Mouse (Mus musculus) MEL (cell line): Measurements from ENCODE around the gene Pi4k2a. TPM values are rescaled to one million over a fixed set of nuclear protein-coding genes. Genes with fewer than 3 reads are reported as not detected.

ENCODE experiments used
- DNase-seq: peaks from one replicate; pipeline ENCODE4 v3.0.0; 2011; ENCODE audit warnings: low read depth, low spot score
- H3K27ac ChIP-seq: 2 replicates; pipeline ENCODE4 v1.5.1; 2012; ENCODE audit warnings: low read depth, mild to moderate bottlenecking, control low read depth, low read length, moderate library complexity; ENCODE audit not compliant: control insufficient read depth
- H3K27me3 ChIP-seq, 2 experiments: fragments of 150-350 bp in 1 of 2; sonication (generic) in 1 of 2; 2 replicates each; pipeline ENCODE4 v1.6.1; 2012; ENCODE audit warnings: low read length in 2 of 2, mild to moderate bottlenecking in 2 of 2, improper control_type of control experiment in 1 of 2, moderate library complexity in 1 of 2; ENCODE audit not compliant: insufficient read depth in 2 of 2, control insufficient read depth in 1 of 2
- H3K36me3 ChIP-seq, 2 experiments: 2 replicates each; pipeline ENCODE4 v1.6.1; 2012 to 2014; ENCODE audit warnings: low read length in 2 of 2, improper control_type of control experiment in 1 of 2, inconsistent platforms in 1 of 2, mild to moderate bottlenecking in 1 of 2; ENCODE audit not compliant: insufficient read depth in 2 of 2, control insufficient read depth in 1 of 2
- H3K4me1 ChIP-seq, 2 experiments: fragments of 150-350 bp in 1 of 2; sonication (generic) in 1 of 2; 2 replicates each; pipeline ENCODE4 v1.6.1; 2012; ENCODE audit warnings: low read length in 2 of 2, improper control_type of control experiment in 1 of 2, mild to moderate bottlenecking in 1 of 2; ENCODE audit not compliant: insufficient read depth in 2 of 2, control insufficient read depth in 1 of 2
- H3K4me3 ChIP-seq, 2 experiments: fragments of 150-350 bp in 1 of 2; sonication (generic) in 1 of 2; 2 replicates each; pipeline ENCODE4 v1.5.1; 2012; ENCODE audit warnings: low read depth in 2 of 2, low read length in 2 of 2, mild to moderate bottlenecking in 2 of 2, moderate library complexity in 2 of 2, control low read depth in 1 of 2, improper control_type of control experiment in 1 of 2; ENCODE audit not compliant: control insufficient read depth in 1 of 2, insufficient read depth in 1 of 2
- H3K79me2 ChIP-seq: 2 replicates; pipeline ENCODE4 v1.6.1; 2012; ENCODE audit warnings: mild to moderate bottlenecking, low read length, moderate library complexity; ENCODE audit not compliant: control insufficient read depth, poor library complexity, insufficient read depth
- H3K9ac ChIP-seq: 2 replicates; pipeline ENCODE4 v1.6.1; 2012; ENCODE audit warnings: low read depth, mild to moderate bottlenecking, control low read depth, low read length, moderate library complexity; ENCODE audit not compliant: control insufficient read depth, poor library complexity, severe bottlenecking
- H3K9me3 ChIP-seq: fragments of 150-350 bp; sonication (generic); replicated peaks from 2 replicates; pipeline ENCODE4 v1.6.1; 2012; ENCODE audit warnings: mild to moderate bottlenecking, low read length, improper control_type of control experiment, moderate library complexity; ENCODE audit not compliant: insufficient read depth
- ELF1 ChIP-seq: IDR thresholded peaks from 2 replicates; pipeline ENCODE4 v1.6.1; 2014; ENCODE audit warnings: low read depth, mild to moderate bottlenecking, inconsistent platforms, low read length, improper control_type of control experiment, moderate library complexity
- ETS1 ChIP-seq: IDR thresholded peaks from 2 replicates; pipeline ENCODE4 v1.6.1; 2012; ENCODE audit warnings: low read depth, mild to moderate bottlenecking, inconsistent platforms, low read length, improper control_type of control experiment, moderate library complexity
- HCFC1 ChIP-seq: IDR thresholded peaks from 2 replicates; pipeline ENCODE4 v1.6.1; 2012; ENCODE audit warnings: low read depth, mild to moderate bottlenecking, inconsistent platforms, low read length, improper control_type of control experiment, moderate library complexity
- JUND ChIP-seq: IDR thresholded peaks from 2 replicates; pipeline ENCODE4 v1.6.1; 2011; ENCODE audit warnings: low read depth, mild to moderate bottlenecking, improper control_type of control experiment, low read length
- MEF2A ChIP-seq: IDR thresholded peaks from 2 replicates; pipeline ENCODE4 v1.6.1; 2014; ENCODE audit warnings: low read depth, mild to moderate bottlenecking, inconsistent platforms, low read length, improper control_type of control experiment; ENCODE audit not compliant: poor library complexity, insufficient replicate concordance, severe bottlenecking; ENCODE audit errors: extremely low read depth
- MXI1 ChIP-seq: IDR thresholded peaks from 2 replicates; pipeline ENCODE4 v1.6.1; 2011; ENCODE audit warnings: mild to moderate bottlenecking, low read depth, low read length, improper control_type of control experiment
- MYB ChIP-seq: IDR thresholded peaks from 2 replicates; pipeline ENCODE4 v1.6.1; 2011; ENCODE audit warnings: mild to moderate bottlenecking, low read depth, low read length, improper control_type of control experiment
- MYC ChIP-seq: IDR thresholded peaks from 2 replicates; pipeline ENCODE4 v1.6.1; 2011; ENCODE audit warnings: low read depth, mild to moderate bottlenecking, low read length, improper control_type of control experiment, moderate library complexity
- NELFE ChIP-seq: IDR thresholded peaks from 2 replicates; pipeline ENCODE4 v1.6.1; 2011; ENCODE audit warnings: low read depth, low read length, improper control_type of control experiment
- NRF1 ChIP-seq: IDR thresholded peaks from 2 replicates; pipeline ENCODE4 v1.6.1; 2014; ENCODE audit warnings: low read depth, mild to moderate bottlenecking, inconsistent platforms, low read length, improper control_type of control experiment, moderate library complexity; ENCODE audit not compliant: poor library complexity, insufficient read depth, severe bottlenecking
- RCOR1 ChIP-seq: IDR thresholded peaks from 2 replicates; pipeline ENCODE4 v1.6.1; 2012; ENCODE audit warnings: low read depth, mild to moderate bottlenecking, inconsistent platforms, low read length, improper control_type of control experiment
- SMC3 ChIP-seq: IDR thresholded peaks from 2 replicates; pipeline ENCODE4 v1.6.1; 2011; ENCODE audit warnings: low read depth, low read length, improper control_type of control experiment
- TBP ChIP-seq: IDR thresholded peaks from 2 replicates; pipeline ENCODE4 v1.8.0; 2011; ENCODE audit warnings: low read depth, low read length, improper control_type of control experiment
- TCF12 ChIP-seq: IDR thresholded peaks from 2 replicates; pipeline ENCODE4 v1.6.1; 2014; ENCODE audit warnings: low read depth, mild to moderate bottlenecking, inconsistent platforms, low read length, improper control_type of control experiment, moderate library complexity
- UBTF ChIP-seq: IDR thresholded peaks from 2 replicates; pipeline ENCODE4 v1.6.1; 2012; ENCODE audit warnings: low read depth, mild to moderate bottlenecking, inconsistent platforms, low read length, improper control_type of control experiment, moderate library complexity, borderline replicate concordance; ENCODE audit not compliant: insufficient read depth
- USF1 ChIP-seq: IDR thresholded peaks from 2 replicates; pipeline ENCODE4 v1.6.1; 2014; ENCODE audit warnings: low read depth, mild to moderate bottlenecking, inconsistent platforms, low read length, improper control_type of control experiment, moderate library complexity
- USF2 ChIP-seq, 2 experiments: IDR thresholded peaks; 2 replicates each; pipeline ENCODE4 v1.6.1; 2011 to 2012; ENCODE audit warnings: improper control_type of control experiment in 2 of 2, low read length in 2 of 2, borderline replicate concordance in 1 of 2, inconsistent platforms in 1 of 2, low read depth in 1 of 2, mild to moderate bottlenecking in 1 of 2; ENCODE audit not compliant: insufficient read depth in 1 of 2
- ZC3H11A ChIP-seq: IDR thresholded peaks from 2 replicates; pipeline ENCODE4 v1.6.1; 2012; ENCODE audit warnings: low read depth, mild to moderate bottlenecking, inconsistent platforms, low read length, improper control_type of control experiment
- ZKSCAN1 ChIP-seq: IDR thresholded peaks from 2 replicates; pipeline ENCODE4 v1.6.1; 2012; ENCODE audit warnings: low read depth, mild to moderate bottlenecking, inconsistent platforms, low read length, improper control_type of control experiment, moderate library complexity
- ZNF384 ChIP-seq: IDR thresholded peaks from 2 replicates; pipeline ENCODE4 v1.6.1; 2012; ENCODE audit warnings: low read depth, mild to moderate bottlenecking, inconsistent platforms, low read length, improper control_type of control experiment
- polyA plus RNA-seq, 2 experiments: library from polyadenylated mRNA; stranded (reverse) in 1 of 2; unstranded in 1 of 2; fragments of >175 nt in 1 of 2; fragments of >200 nt in 1 of 2; gene quantifications; 2 replicates each; pipeline versions ENCODE4 v1.2.1 to v1.2.4; 2012; ENCODE audit warnings: low replicate concordance in 2 of 2, low read depth in 1 of 2; ENCODE audit not compliant: insufficient read length in 2 of 2, insufficient read depth in 1 of 2, missing spikeins in 1 of 2
- total RNA-seq: library from RNA; depleted of rRNA; stranded (reverse); fragments of 300-350 nt; gene quantifications from 2 replicates; pipeline ENCODE4 v1.2.3, GENCODE M21; 2012

Gene Pi4k2a
- total and polyA plus RNA-seq, 3 experiments = 10.2 to 30.3 TPM; not detected in 1

- TF ChIP-seq NRF1 = peak; percentile 16; the same call in 1 of the 2 replicates
- peak; percentile 83 for TF ChIP-seq ELF1
- peak; percentile 53 for TF ChIP-seq TCF12
- TF ChIP-seq ZKSCAN1 = no peak
- TF ChIP-seq TBP = peak; percentile 78
- TF ChIP-seq ZNF384 = no peak
- TF ChIP-seq USF2 (IDR thresholded peaks at IDR 0.05; ENCODE audit: borderline replicate concordance in 1 of 2, insufficient read depth in 1 of 2, low read depth in 1 of 2, low read length in 2 of 2) = peak; percentile 69 to 88; a peak in 3 of 4 replicates
- TF ChIP-seq ETS1 = peak; percentile 38; the same call in 1 of the 2 replicates
- peak; percentile 35; the same call in 1 of the 2 replicates for TF ChIP-seq RCOR1
- no peak for TF ChIP-seq MYB
- TF ChIP-seq NELFE = peak; percentile 61
- TF ChIP-seq ZC3H11A = no peak
- no peak for TF ChIP-seq SMC3
- no peak for TF ChIP-seq JUND
- no peak for TF ChIP-seq UBTF
- TF ChIP-seq HCFC1 = peak; percentile 80
- TF ChIP-seq MEF2A = no peak
Observed at GRCm38 (mm10) chr19:42089103-42089747, 1.0 kb upstream of the Pi4k2a start (continued).

- Histone ChIP-seq H3K79me2 (peaks cover 12% of the 10 kb centered on the region), H3K4me3 (peak overlapping the region; percentile 82 to 91), H3K36me3 (peaks cover 0 to 12% of the 10 kb centered on the region in 2 experiments; a peak in 2 of 4 replicates), H3K4me1 (peaks cover 2 to 3% of the 10 kb centered on the region in 2 experiments; a peak in 1 of 4 replicates), H3K27me3 (no peaks in the 10 kb centered on the region), H3K9me3 (no peaks in the 10 kb centered on the region), H3K9ac (peak overlapping the region; percentile 73), H3K27ac (0 out of 2 replicates have a peak overlapping the region, but pooled peaks have one; percentile 10)
- 0 out of 2 replicates have a peak, but pooled peaks have one; percentile 10 for TF ChIP-seq MYC
- TF ChIP-seq MXI1 = peak; percentile 34
- no peak for TF ChIP-seq USF1
- DNase-seq = peak; percentile 84
Observed at GRCm38 (mm10) chr19:42090637-42091141, 419 bp downstream of the Pi4k2a start.
